Mouse (Mus musculus) mouse embryonic stem cell (cell line): ENCODE data around the gene C130032M10Rik.

Experiments
- in situ Hi-C, 2 experiments: fragments of 300-500 bp; cut with MboI; formaldehyde crosslinking; loops; 1 replicate in 1 of 2; 3 replicates in 1 of 2; pipeline ENCODE4 v1.14.3; 2019 to 2020; ENCODE audit warnings: low sequenced_read_pairs in 2 of 2, low pct_unique_long_range_greater_than_20kb in 1 of 2, mixed read lengths in 1 of 2; ENCODE audit not compliant: unreplicated experiment in 1 of 2

Gene C130032M10Rik

GRCm38 (mm10) chr9:114562919-114563751, 47.6 kb downstream of the C130032M10Rik start:
- in situ Hi-C loops, result no loop called here

- in situ Hi-C loops, result no loop called here
These were observed 48.5 kb downstream of the C130032M10Rik start, which contains the start of gene Trim71 for GRCm38 (mm10) chr9:114563761-114564606. TSS of gene Trim71 (minus strand) at chr9:114564369.

GRCm38 (mm10) chr9:114564667-114565066, 49.2 kb downstream of the C130032M10Rik start:
- in situ Hi-C loops, result no loop called here
